Mouse (Mus musculus): ENCODE measurements around the gene AU018091. TPM values are rescaled to one million over a fixed set of nuclear protein-coding genes. Genes with fewer than 3 reads are reported as not detected.
A peak's percentile ranks its signal among the peaks of the same experiment; 100 is the strongest.

AU018091 gene
- polyA plus RNA-seq, 1 experiment = not detected

DNA sequence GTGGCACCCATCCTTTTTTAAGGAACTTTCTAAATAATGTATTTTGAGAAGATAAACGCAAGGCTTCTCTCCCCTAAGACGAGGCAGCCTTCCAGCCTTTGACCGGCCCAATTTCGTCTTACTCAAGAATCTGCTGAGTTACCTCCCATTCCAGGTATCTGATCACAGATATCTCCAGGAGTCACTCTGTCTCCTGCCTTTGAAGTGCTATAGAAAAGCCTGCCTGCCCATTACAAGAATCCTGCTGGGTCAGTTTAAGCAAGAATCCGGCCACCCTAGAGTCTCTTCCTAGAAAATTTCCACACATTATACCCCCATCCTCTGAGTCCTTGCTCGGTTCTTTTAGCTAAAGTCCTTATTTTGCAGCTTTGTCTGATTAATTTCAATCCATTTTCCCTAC lies 41.6 kb upstream of the AU018091 start:
- TF ChIP-seq CTCF (conservative IDR thresholded peaks at IDR 0.05; ENCODE audit: insufficient read depth, insufficient read length, low read depth, low read length) = no peak
- TF ChIP-seq POLR2A (IDR thresholded peaks at IDR 0.05; ENCODE audit: low read depth, low read length) = no peak
- no peaks in the 10 kb centered on the region for H3K36me3 ChIP-seq (ENCODE audit: control insufficient read depth, insufficient read depth, low read length)
- H3K4me1 ChIP-seq (ENCODE audit: control insufficient read depth, insufficient read depth, low read length) = no peaks in the 10 kb centered on the region
- no peaks in the 10 kb centered on the region; the same call in 1 of the 2 replicates for H3K27me3 ChIP-seq (replicated peaks; ENCODE audit: control insufficient read depth, insufficient read depth, low read length)
- no peak overlapping the region for H3K4me3 ChIP-seq (ENCODE audit: insufficient read depth, low read depth, low read length)
- WGBS = 52% methylated on average over 6 of the region's 6 CpGs
- no peak for DNase-seq
- H3K27ac ChIP-seq (ENCODE audit: insufficient read depth, low read depth, low read length) = no peak overlapping the region

DNA sequence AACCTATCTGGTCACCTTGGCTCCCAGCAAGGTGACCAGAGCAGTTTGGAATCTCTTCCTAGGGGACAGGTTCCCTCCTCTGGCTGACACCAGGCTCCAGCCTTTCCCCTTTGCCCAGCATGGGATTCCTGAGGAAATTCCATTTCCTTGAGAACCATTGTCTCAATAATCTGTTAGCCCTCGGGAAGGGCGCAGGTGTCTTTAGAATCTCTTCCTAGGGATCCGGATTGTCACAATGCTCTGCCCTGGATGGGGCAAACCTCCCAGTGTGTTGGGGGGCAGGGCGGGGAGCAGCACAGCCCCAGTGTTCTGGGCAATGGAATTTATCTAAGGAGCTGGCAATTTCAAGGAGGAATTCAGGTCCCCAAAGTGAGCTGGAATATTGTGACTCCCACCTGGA lies 37.5 kb upstream of the AU018091 start:
- no peaks in the 10 kb centered on the region for H3K4me1 ChIP-seq (ENCODE audit: control insufficient read depth, insufficient read depth, low read length)
- H3K36me3 ChIP-seq (ENCODE audit: control insufficient read depth, insufficient read depth, low read length) = no peaks in the 10 kb centered on the region
- H3K4me3 ChIP-seq (ENCODE audit: insufficient read depth, low read depth, low read length) = no peak overlapping the region
- WGBS = 31% methylated on average over 4 of the region's 4 CpGs
- DNase-seq = no peak
- no peak overlapping the region for H3K27ac ChIP-seq (ENCODE audit: insufficient read depth, low read depth, low read length)
- H3K27me3 ChIP-seq (replicated peaks; ENCODE audit: control insufficient read depth, insufficient read depth, low read length) = no peaks in the 10 kb centered on the region; the same call in 1 of the 2 replicates
- no peak for TF ChIP-seq POLR2A (IDR thresholded peaks at IDR 0.05; ENCODE audit: low read depth, low read length)
- TF ChIP-seq CTCF (conservative IDR thresholded peaks at IDR 0.05; ENCODE audit: insufficient read depth, insufficient read length, low read depth, low read length) = no peak

DNA sequence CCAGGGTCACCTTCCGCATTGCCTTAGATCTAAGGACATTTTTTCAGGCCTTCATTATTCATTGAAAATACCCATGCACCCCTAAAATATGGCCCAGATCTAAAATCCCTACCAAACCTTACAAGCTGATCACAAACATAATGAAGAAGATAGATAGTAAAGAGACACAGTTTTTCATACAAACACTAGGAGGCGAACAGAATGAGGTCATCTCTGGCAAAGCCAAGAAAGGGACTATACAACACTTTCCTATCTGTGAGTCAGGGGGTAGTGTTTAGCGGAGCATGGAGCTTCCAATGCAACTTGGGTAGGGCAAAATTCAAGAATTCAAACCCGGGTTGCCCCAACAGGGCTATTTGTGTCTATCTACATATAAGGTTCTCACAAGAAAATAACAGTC lies 35.6 kb upstream of the AU018091 start:
- H3K27ac ChIP-seq (ENCODE audit: insufficient read depth, low read depth, low read length) = no peak overlapping the region
- no peaks in the 10 kb centered on the region for H3K36me3 ChIP-seq (ENCODE audit: control insufficient read depth, insufficient read depth, low read length)
- no peaks in the 10 kb centered on the region for H3K27me3 ChIP-seq (replicated peaks; ENCODE audit: control insufficient read depth, insufficient read depth, low read length)
- no peak overlapping the region for H3K4me3 ChIP-seq (ENCODE audit: insufficient read depth, low read depth, low read length)
- TF ChIP-seq POLR2A (IDR thresholded peaks at IDR 0.05; ENCODE audit: low read depth, low read length) = no peak
- TF ChIP-seq CTCF (conservative IDR thresholded peaks at IDR 0.05; ENCODE audit: insufficient read depth, insufficient read length, low read depth, low read length) = no peak
- 82% methylated on average over 4 of the region's 4 CpGs for WGBS
- no peak for DNase-seq
- no peaks in the 10 kb centered on the region for H3K4me1 ChIP-seq (ENCODE audit: control insufficient read depth, insufficient read depth, low read length)

DNA sequence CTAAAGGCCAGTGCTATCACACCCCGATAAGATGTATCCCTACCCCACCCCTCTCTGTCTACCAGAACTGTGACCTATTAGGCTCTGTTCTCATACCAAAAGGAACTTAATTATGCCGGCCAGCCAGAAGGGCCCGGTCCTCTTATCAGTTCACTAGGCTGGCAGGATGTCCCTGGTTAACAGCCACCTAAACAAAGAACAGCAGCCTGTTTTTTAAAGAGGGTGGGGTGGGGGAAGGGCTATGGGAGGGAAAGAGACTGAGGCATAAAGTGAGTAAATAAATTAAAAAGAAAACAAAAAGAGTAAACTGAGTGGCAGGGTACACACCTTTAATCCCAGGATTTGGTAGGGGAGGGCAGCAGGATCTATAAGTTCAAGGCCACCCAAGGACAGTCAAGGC lies 34.9 kb upstream of the AU018091 start:
- WGBS = 24% methylated on average over 3 of the region's 3 CpGs
- no peak for DNase-seq
- Histone ChIP-seq H3K4me3 (ENCODE audit: insufficient read depth, low read depth, low read length) (no peak overlapping the region), H3K4me1 (ENCODE audit: control insufficient read depth, insufficient read depth, low read length) (no peaks in the 10 kb centered on the region), H3K27ac (ENCODE audit: insufficient read depth, low read depth, low read length) (no peak overlapping the region), H3K36me3 (ENCODE audit: control insufficient read depth, insufficient read depth, low read length) (no peaks in the 10 kb centered on the region), H3K27me3 (replicated peaks; ENCODE audit: control insufficient read depth, insufficient read depth, low read length) (no peaks in the 10 kb centered on the region)
- TF ChIP-seq CTCF (conservative IDR thresholded peaks at IDR 0.05; ENCODE audit: insufficient read depth, insufficient read length, low read depth, low read length) (no peak), POLR2A (IDR thresholded peaks at IDR 0.05; ENCODE audit: low read depth, low read length) (no peak)

DNA sequence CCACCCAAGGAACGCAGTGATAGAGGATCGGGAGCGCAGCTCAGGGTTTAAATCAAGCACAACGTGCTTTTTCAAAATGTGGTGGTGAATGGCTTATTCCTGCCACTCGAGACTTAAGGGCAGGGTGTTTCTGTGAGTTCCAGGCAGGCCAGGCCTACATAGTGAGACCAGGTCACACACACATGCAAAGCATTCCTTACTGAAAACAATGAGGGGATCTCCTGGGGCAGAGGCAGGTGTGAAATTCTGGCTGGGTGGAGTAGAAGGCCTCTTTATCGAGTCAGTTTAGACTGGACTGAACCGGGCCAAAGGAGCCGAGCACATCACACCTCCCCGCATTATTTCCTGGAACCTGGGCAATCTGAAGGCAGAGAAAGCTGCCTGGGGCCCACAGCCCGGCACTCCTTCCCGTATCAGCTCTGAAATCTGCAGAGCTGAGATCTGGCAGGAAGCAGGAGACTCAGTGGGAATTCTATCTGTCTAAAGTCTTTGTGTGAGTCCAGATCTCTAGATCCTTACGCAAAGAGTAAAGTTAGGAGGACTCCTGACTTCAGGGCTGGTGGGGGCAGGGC lies 32.2 kb upstream of the AU018091 start:
- no peaks in the 10 kb centered on the region for H3K27me3 ChIP-seq (replicated peaks; ENCODE audit: control insufficient read depth, insufficient read depth, low read length)
- no peak overlapping the region for H3K4me3 ChIP-seq (ENCODE audit: insufficient read depth, low read depth, low read length)
- H3K36me3 ChIP-seq (ENCODE audit: control insufficient read depth, insufficient read depth, low read length) = no peaks in the 10 kb centered on the region
- peak; percentile 9 for DNase-seq
- no peak overlapping the region for H3K27ac ChIP-seq (ENCODE audit: insufficient read depth, low read depth, low read length)
- no peaks in the 10 kb centered on the region for H3K4me1 ChIP-seq (ENCODE audit: control insufficient read depth, insufficient read depth, low read length)
- TF ChIP-seq CTCF (conservative IDR thresholded peaks at IDR 0.05; ENCODE audit: insufficient read depth, insufficient read length, low read depth, low read length) (no peak), POLR2A (IDR thresholded peaks at IDR 0.05; ENCODE audit: low read depth, low read length) (no peak)
- WGBS = 30% methylated on average over 12 of the region's 12 CpGs

DNA sequence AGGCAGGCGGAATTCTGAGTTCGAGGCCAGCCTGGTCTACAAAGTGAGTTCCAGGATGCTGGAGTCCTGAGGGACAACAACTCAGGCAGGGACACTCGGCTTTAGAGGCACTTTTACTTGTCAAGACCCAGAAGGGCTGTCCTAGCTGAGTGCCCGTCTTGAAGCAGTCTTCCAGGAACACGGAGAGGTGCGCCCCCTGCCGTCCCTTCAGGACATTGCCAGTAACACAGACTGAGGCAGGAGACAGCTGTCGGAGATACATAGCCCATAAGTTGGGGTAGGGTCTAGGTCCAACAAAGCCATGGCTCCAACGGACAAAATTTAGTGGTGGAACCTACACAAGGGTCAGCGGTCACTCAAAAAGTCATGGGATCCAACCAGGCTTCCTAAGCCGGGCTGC lies 29.9 kb upstream of the AU018091 start:
- DNase-seq = no peak
- 44% methylated on average over 11 of the region's 11 CpGs for WGBS
- Histone ChIP-seq H3K27ac (ENCODE audit: insufficient read depth, low read depth, low read length) (no peak overlapping the region), H3K4me1 (ENCODE audit: control insufficient read depth, insufficient read depth, low read length) (no peaks in the 10 kb centered on the region), H3K4me3 (ENCODE audit: insufficient read depth, low read depth, low read length) (no peak overlapping the region), H3K27me3 (replicated peaks; ENCODE audit: control insufficient read depth, insufficient read depth, low read length) (no peaks in the 10 kb centered on the region), H3K36me3 (ENCODE audit: control insufficient read depth, insufficient read depth, low read length) (no peaks in the 10 kb centered on the region)
- peak; percentile 43; the same call in 1 of the 2 replicates for TF ChIP-seq CTCF (conservative IDR thresholded peaks at IDR 0.05; ENCODE audit: insufficient read depth, insufficient read length, low read depth, low read length)
- no peak for TF ChIP-seq POLR2A (IDR thresholded peaks at IDR 0.05; ENCODE audit: low read depth, low read length)

DNA sequence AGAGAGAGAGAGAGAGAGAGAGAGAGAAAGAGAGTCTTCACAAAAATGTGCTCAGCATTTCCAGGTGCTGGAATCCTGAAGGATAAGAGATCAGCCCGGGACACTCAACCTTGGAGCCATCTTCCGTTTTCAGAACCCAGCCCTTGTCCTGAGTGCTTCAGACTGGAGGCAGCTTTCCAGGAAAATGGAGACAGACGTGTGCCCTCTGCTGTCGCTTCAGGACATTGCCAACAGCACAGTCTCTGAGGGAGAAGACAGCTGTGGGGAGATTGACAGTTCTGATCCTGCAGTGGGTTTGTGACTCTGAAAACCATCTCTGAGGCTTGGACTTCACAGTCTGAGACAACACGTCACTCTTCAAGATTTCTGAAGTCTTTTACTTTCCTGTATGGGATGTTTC lies 26.8 kb upstream of the AU018091 start:
- Histone ChIP-seq H3K27me3 (replicated peaks; ENCODE audit: control insufficient read depth, insufficient read depth, low read length) (no peaks in the 10 kb centered on the region), H3K4me1 (ENCODE audit: control insufficient read depth, insufficient read depth, low read length) (no peaks in the 10 kb centered on the region), H3K36me3 (ENCODE audit: control insufficient read depth, insufficient read depth, low read length) (no peaks in the 10 kb centered on the region), H3K27ac (ENCODE audit: insufficient read depth, low read depth, low read length) (no peak overlapping the region), H3K4me3 (ENCODE audit: insufficient read depth, low read depth, low read length) (no peak overlapping the region)
- 71% methylated on average over 5 of the region's 5 CpGs for WGBS
- TF ChIP-seq POLR2A (IDR thresholded peaks at IDR 0.05; ENCODE audit: low read depth, low read length) (no peak), CTCF (conservative IDR thresholded peaks at IDR 0.05; ENCODE audit: insufficient read depth, insufficient read length, low read depth, low read length) (no peak)
- DNase-seq = no peak
